Mouse (Mus musculus) heart, postnatal 0 days (tissue): ENCODE data around the gene Dyrk1b. TPM values are rescaled to one million over a fixed set of nuclear protein-coding genes. Genes with fewer than 3 reads are reported as not detected.
A peak's percentile ranks its signal among the peaks of the same experiment; 100 is the strongest.
"Not testable (repeated sequence)": the region's sequence is repeated elsewhere in the genome, so short reads cannot be mapped to it uniquely, and the experiment has no call there.

ENCODE experiments used
- ATAC-seq: fragments of 200-750 bp; cut with Nextera tagmentation; 2 replicates; pipeline ENCODE4 v1.8.0; 2017; ENCODE audit warnings: low read depth, moderate number of reproducible peaks, moderate library complexity; ENCODE audit not compliant: insufficient read depth
- DNase-seq: peaks from one replicate; pipeline ENCODE4 v3.0.0-alpha.2; 2016; ENCODE audit warnings: low spot score
- H3K27ac ChIP-seq: fragments of 300-500 bp; sonication (generic); 2 replicates; pipeline ENCODE4 v1.5.1; 2014; ENCODE audit warnings: low read depth, mild to moderate bottlenecking
- H3K27me3 ChIP-seq: fragments of 300-500 bp; sonication (generic); 2 replicates; pipeline ENCODE4 v1.6.1; 2014; ENCODE audit warnings: low read length, mixed read lengths; ENCODE audit not compliant: control insufficient read depth, insufficient read depth
- H3K36me3 ChIP-seq: fragments of 300-500 bp; sonication (generic); replicated peaks from 2 replicates; pipeline ENCODE4 v1.6.1; 2014; ENCODE audit warnings: low read length, mixed read lengths; ENCODE audit not compliant: control insufficient read depth, insufficient read depth
- H3K4me1 ChIP-seq: fragments of 300-500 bp; sonication (generic); 2 replicates; pipeline ENCODE4 v1.6.1; 2014; ENCODE audit warnings: antibody characterized with exemption; ENCODE audit not compliant: control insufficient read depth, insufficient read depth
- H3K4me2 ChIP-seq: fragments of 300-500 bp; sonication (generic); 2 replicates; pipeline ENCODE4 v1.6.1; 2014; ENCODE audit warnings: low read depth, mild to moderate bottlenecking, low read length, moderate library complexity
- H3K4me3 ChIP-seq: fragments of 300-500 bp; sonication (generic); 2 replicates; pipeline ENCODE4 v1.5.1; 2014; ENCODE audit warnings: low read depth, low read length
- H3K9ac ChIP-seq: fragments of 300-500 bp; sonication (generic); replicated peaks from 2 replicates; pipeline ENCODE4 v1.6.1; 2014; ENCODE audit warnings: low read depth, low read length, mixed read lengths
- H3K9me3 ChIP-seq: fragments of 300-500 bp; sonication (generic); replicated peaks from 2 replicates; pipeline ENCODE4 v1.6.1; 2016; ENCODE audit warnings: low read length; ENCODE audit not compliant: control insufficient read depth
- CTCF ChIP-seq: IDR thresholded peaks from 2 replicates; pipeline ENCODE4 v1.5.1; 2016; ENCODE audit warnings: antibody characterized with exemption, control low read depth, low read depth
- EP300 ChIP-seq: IDR thresholded peaks from 2 replicates; pipeline ENCODE4 v1.6.1; 2016; ENCODE audit warnings: antibody characterized with exemption, low read depth
- WGBS: fragments of 180-500 bp; shearing (Covaris S2); extraction: QIAGEN DNeasy Blood & Tissue Kit; methylation state at CpG from one replicate; pipeline ENCODE4 v1.1.7; 2014; 5-methylcytosine and 5-hydroxymethylcytosine counted together
- polyA plus RNA-seq: library from polyadenylated mRNA; unstranded; fragments of >200 nt; fragmentation: Nextera tagmentation; extraction: Ambion mirVana; gene quantifications from 2 replicates; pipeline ENCODE4 v1.2.1, GENCODE M21; 2015
- total RNA-seq: library from RNA; depleted of rRNA; stranded (reverse); fragments of >200 nt; gene quantifications from 2 replicates; pipeline ENCODE4 v1.2.3, GENCODE M21; 2014; ENCODE audit warnings: low replicate concordance; rRNA removed

Dyrk1b gene
- total RNA-seq (21.3 and 37.1 TPM in 2 replicates), polyA plus RNA-seq (10.2 and 10.4 TPM in 2 replicates)

DNA sequence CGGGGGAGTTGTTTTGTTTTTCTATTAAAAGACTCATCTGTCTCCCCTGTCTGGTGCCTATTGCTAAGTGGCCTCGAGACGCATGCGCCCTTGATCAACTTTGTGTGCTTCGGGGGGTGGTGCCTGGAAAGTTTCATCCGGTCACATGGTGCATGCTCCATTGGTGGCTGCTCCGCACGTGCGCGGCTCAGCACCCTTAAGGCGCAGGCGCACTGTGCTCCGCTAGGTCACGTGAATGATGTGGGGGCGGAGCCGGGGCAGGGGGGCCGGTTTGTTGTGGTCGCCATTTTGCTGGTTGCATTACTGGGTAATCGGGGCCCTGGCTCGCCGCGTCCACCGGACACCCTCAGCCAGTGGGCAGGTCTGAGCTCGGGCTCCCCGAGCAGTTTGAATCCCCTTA lies at the start of gene Dyrk1b:
TSS of gene Dyrk1b (plus strand) at position 242 of the 400 bp plus-strand sequence.
- DNase-seq (peak; percentile 99), ATAC-seq (peak; percentile 92)
- H3K36me3 ChIP-seq = peaks cover 66% of the 10 kb centered on the region
- peak within 1 kb of the TSS; percentile 86 for H3K4me3 ChIP-seq
- no peak for TF ChIP-seq CTCF
- no peak for TF ChIP-seq EP300
- H3K27me3 ChIP-seq = no peaks in the 10 kb centered on the region
- peaks cover 9% of the 10 kb centered on the region; the same call in 1 of the 2 replicates for H3K4me1 ChIP-seq
- 0% methylated on average over 25 of the region's 25 CpGs for WGBS
- peak within 1 kb of the TSS; percentile 79 for H3K27ac ChIP-seq
- peak within 1 kb of the TSS; percentile 89 for H3K4me2 ChIP-seq
- H3K9ac ChIP-seq = peak within 1 kb of the TSS; percentile 83
- H3K9me3 ChIP-seq = no peaks in the 10 kb centered on the region

DNA sequence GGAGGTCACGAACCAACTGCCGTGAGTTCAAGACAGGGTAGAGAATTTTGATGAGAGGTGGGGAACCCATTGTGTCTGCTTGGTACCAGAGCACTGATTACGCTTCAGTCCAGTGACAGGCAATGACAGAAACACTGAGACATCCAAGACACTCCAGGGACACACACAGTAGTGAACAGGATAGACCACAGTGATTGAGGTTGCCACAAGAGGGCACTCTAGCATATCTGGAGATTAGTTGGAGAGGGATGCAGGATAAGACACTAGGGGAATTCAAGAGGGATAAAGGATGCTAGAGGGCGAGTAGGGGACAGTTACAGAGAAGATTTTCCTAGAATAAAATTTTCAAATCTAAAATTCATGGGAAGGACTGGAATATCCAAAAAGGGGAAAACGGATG lies 41.7 kb upstream of the Dyrk1b start:
- no peaks in the 10 kb centered on the region for H3K27me3 ChIP-seq
- TF ChIP-seq EP300 (no peak), CTCF (peak; percentile 56)
- no peaks in the 10 kb centered on the region for H3K36me3 ChIP-seq
- H3K9ac ChIP-seq = no peak overlapping the region
- no peaks in the 10 kb centered on the region for H3K9me3 ChIP-seq
- ATAC-seq = no peak
- no peak overlapping the region for H3K4me2 ChIP-seq
- 55% methylated on average over 5 of the region's 5 CpGs for WGBS
- H3K4me3 ChIP-seq = no peak overlapping the region
- H3K27ac ChIP-seq = no peak overlapping the region
- H3K4me1 ChIP-seq = no peaks in the 10 kb centered on the region
- DNase-seq = peak; percentile 7

DNA sequence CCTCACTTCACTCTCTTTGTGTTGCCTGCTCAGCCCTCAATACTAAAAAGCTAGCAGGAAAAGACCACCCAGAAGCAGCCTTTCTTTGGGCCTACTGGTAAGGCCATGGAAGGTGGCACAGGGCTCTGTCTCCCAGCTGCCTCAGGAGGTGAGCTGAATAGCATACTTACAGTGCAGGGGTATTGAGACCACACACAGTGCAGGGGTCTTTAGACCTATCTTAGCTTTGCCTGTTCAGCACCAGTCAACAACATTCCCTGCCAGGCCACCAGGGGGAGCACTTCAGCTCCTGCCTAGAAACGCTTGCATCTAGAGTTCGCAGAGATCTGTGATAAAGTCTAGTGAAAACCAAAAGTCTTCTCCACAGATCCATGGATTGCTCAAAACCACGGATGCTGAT lies 31.0 kb upstream of the Dyrk1b start:
- H3K27ac ChIP-seq = no peak overlapping the region
- H3K9me3 ChIP-seq = peaks cover 3% of the 10 kb centered on the region; the same call in 1 of the 2 replicates
- WGBS = 16% methylated on average over 3 of the region's 3 CpGs
- DNase-seq (peak; percentile 20), ATAC-seq (no peak)
- H3K4me1 ChIP-seq = no peaks in the 10 kb centered on the region
- H3K27me3 ChIP-seq = 0 out of 2 replicates have a peak, but pooled peaks cover 8% of the 10 kb centered on the region
- no peaks in the 10 kb centered on the region for H3K36me3 ChIP-seq
- no peak overlapping the region for H3K9ac ChIP-seq
- peak; percentile 77 for TF ChIP-seq CTCF
- no peak for TF ChIP-seq EP300
- H3K4me3 ChIP-seq = no peak overlapping the region
- no peak overlapping the region for H3K4me2 ChIP-seq

DNA sequence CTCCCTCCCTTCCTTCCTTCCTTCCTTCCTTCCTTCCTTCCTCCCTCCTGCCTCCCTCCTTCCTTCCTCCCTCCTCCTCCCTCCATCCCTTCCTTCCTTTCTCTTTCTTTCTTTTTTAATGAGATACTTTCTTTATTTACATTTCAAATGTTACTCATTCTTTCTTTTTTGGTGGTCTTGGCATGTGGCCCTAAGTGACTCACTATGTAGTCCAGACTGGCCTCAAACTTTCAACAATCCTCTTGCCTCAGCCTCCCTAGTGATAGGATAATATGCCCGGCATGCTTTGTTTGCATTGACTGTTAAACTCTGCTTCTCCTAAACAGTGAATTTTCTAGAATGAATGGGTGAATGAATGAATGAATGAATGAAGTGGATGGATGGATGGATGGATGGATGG lies 29.4 kb upstream of the Dyrk1b start:
- TF ChIP-seq EP300 (no peak), CTCF (no peak)
- no peaks in the 10 kb centered on the region for H3K9me3 ChIP-seq
- 82% methylated on average over 1 of the region's 1 CpGs for WGBS
- H3K4me3 ChIP-seq = no peak overlapping the region
- 0 out of 2 replicates have a peak, but pooled peaks cover 8% of the 10 kb centered on the region for H3K27me3 ChIP-seq
- no peak overlapping the region for H3K4me2 ChIP-seq
- no peaks in the 10 kb centered on the region for H3K4me1 ChIP-seq
- no peak overlapping the region for H3K27ac ChIP-seq
- no peak for ATAC-seq
- no peak overlapping the region for H3K9ac ChIP-seq
- no peaks in the 10 kb centered on the region for H3K36me3 ChIP-seq
- no peak for DNase-seq

DNA sequence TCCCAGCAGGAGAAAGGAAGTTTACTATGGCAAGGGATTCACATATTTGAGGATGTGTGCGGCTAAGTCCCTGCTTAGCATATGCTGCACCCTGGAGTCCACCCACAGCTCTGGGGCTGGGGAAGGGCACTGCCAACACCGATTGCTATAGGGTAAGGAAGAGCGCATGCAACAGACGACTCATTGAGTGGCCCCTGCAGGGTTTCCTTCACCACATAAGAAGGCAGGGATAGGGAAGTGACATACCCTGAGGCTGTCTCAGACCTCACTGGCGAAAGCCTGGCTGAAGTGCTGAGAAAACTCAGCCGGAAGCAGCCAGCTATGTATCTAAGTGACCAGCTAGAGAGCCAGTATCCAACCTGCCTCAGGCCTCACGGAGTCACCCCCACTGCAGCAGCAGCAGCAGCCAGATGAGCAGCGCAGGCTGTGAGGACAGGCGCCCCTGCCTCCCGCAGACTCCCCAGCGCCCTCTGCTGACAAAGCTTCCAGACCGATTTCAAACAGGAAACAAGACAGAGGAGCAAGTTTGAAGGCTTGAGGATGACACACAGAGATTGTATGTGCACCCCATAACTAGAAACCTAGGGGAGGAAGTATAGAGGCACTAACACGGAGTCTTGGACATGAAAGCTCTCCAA lies 27.6 kb upstream of the Dyrk1b start:
- peak; percentile 5 for DNase-seq
- WGBS = 11% methylated on average over 13 of the region's 13 CpGs
- Histone ChIP-seq H3K9me3 (no peaks in the 10 kb centered on the region), H3K9ac (no peak overlapping the region), H3K27me3 (0 out of 2 replicates have a peak, but pooled peaks cover 8% of the 10 kb centered on the region), H3K36me3 (no peaks in the 10 kb centered on the region), H3K4me1 (no peaks in the 10 kb centered on the region), H3K4me2 (no peak overlapping the region), H3K4me3 (no peak overlapping the region), H3K27ac (no peak overlapping the region)
- TF ChIP-seq CTCF (peak; percentile 47), EP300 (no peak)
- ATAC-seq = no peak

DNA sequence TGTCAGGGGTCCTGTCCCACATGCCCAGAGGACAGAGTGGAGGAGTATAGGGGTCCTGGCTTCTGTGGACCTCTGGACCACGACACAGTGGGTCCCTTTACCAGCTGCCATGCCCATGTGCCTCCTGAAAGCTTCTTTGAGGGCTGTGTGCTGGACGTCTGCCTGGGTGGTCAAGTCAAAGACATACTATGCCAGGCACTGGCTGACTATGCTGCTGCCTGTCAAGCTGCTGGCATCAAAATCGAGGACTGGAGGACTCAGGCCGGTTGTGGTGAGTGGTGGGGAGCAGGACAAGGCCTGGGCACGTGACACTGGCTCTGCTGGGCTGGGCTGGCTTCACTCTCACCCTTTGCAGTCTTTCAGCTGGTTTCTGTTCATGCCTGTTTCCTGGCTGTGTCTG lies 25.7 kb upstream of the Dyrk1b start:
- not testable (repeated sequence) for H3K27me3 ChIP-seq, H3K9ac ChIP-seq, H3K4me2 ChIP-seq, H3K36me3 ChIP-seq, H3K4me1 ChIP-seq, ATAC-seq, H3K4me3 ChIP-seq, H3K27ac ChIP-seq, DNase-seq, H3K9me3 ChIP-seq
- 39% methylated on average over 5 of the region's 5 CpGs for WGBS
